Mouse (Mus musculus) liver, embryonic 13.5 days (tissue): ENCODE measurements around the gene Fbxo34. TPM values are rescaled to one million over a fixed set of nuclear protein-coding genes. Genes with fewer than 3 reads are reported as not detected.

Experiments
- ATAC-seq: fragments of 200-750 bp; cut with Nextera tagmentation; 2 replicates; pipeline ENCODE4 v1.8.0; 2017; ENCODE audit warnings: low read depth, mild to moderate bottlenecking, moderate number of reproducible peaks, moderate library complexity
- DNase-seq: peaks from one replicate; pipeline ENCODE4 v3.0.0; 2022
- H3K27ac ChIP-seq: fragments of 300-500 bp; sonication (generic); 2 replicates; pipeline ENCODE4 v1.5.1; 2015; ENCODE audit warnings: moderate library complexity, mild to moderate bottlenecking, inconsistent platforms
- H3K27me3 ChIP-seq: fragments of 300-500 bp; sonication (generic); 2 replicates; pipeline ENCODE4 v1.6.1; 2015; ENCODE audit warnings: mild to moderate bottlenecking, inconsistent platforms
- H3K36me3 ChIP-seq: fragments of 300-500 bp; sonication (generic); 2 replicates; pipeline ENCODE4 v1.6.1; 2015; ENCODE audit warnings: mild to moderate bottlenecking, inconsistent platforms
- H3K4me1 ChIP-seq: fragments of 300-500 bp; sonication (generic); replicated peaks from 2 replicates; pipeline ENCODE4 v1.6.1; 2015; ENCODE audit warnings: inconsistent platforms
- H3K4me2 ChIP-seq: fragments of 300-500 bp; sonication (generic); 2 replicates; pipeline ENCODE4 v1.6.1; 2015; ENCODE audit warnings: inconsistent platforms, mild to moderate bottlenecking, moderate library complexity
- H3K4me3 ChIP-seq: fragments of 300-500 bp; sonication (generic); replicated peaks from 2 replicates; pipeline ENCODE4 v1.5.1; 2015; ENCODE audit warnings: mild to moderate bottlenecking, inconsistent platforms
- H3K9ac ChIP-seq: fragments of 300-500 bp; sonication (generic); 2 replicates; pipeline ENCODE4 v1.6.1; 2015; ENCODE audit warnings: mild to moderate bottlenecking, inconsistent platforms
- H3K9me3 ChIP-seq: fragments of 300-500 bp; sonication (generic); replicated peaks from 2 replicates; pipeline ENCODE4 v1.6.1; 2016; ENCODE audit warnings: inconsistent platforms
- WGBS: fragments of 180-500 bp; shearing (Covaris S2); methylation state at CpG from one replicate; pipeline ENCODE4 v1.1.7; 2015; ENCODE audit not compliant: insufficient replicate concordance; 5-methylcytosine and 5-hydroxymethylcytosine counted together
- polyA plus RNA-seq: library from polyadenylated mRNA; unstranded; fragments of >200 nt; fragmentation: Nextera tagmentation; extraction: Ambion mirVana; gene quantifications from 2 replicates; pipeline ENCODE4 v1.2.1, GENCODE M21; 2015

Fbxo34 gene
- polyA plus RNA-seq, 1 experiment from 2014 or later = 36.3 TPM

- H3K27me3 ChIP-seq = no peaks in the 10 kb centered on the region
- ATAC-seq = no peak
- H3K9ac ChIP-seq = peak overlapping the region; percentile 99
- H3K4me3 ChIP-seq = peak overlapping the region; percentile 97
- 78% methylated on average over 9 of the region's 9 CpGs for WGBS
- DNase-seq = peak; percentile 12
- H3K36me3 ChIP-seq = peaks cover 14% of the 10 kb centered on the region
- no peaks in the 10 kb centered on the region for H3K9me3 ChIP-seq
- peak overlapping the region; percentile 97 for H3K27ac ChIP-seq
- peaks cover 45% of the 10 kb centered on the region for H3K4me1 ChIP-seq
- peak overlapping the region; percentile 78 for H3K4me2 ChIP-seq
Measured at GRCm38 (mm10) chr14:47473891-47474290, 23.7 kb downstream of the Fbxo34 start.

DNA sequence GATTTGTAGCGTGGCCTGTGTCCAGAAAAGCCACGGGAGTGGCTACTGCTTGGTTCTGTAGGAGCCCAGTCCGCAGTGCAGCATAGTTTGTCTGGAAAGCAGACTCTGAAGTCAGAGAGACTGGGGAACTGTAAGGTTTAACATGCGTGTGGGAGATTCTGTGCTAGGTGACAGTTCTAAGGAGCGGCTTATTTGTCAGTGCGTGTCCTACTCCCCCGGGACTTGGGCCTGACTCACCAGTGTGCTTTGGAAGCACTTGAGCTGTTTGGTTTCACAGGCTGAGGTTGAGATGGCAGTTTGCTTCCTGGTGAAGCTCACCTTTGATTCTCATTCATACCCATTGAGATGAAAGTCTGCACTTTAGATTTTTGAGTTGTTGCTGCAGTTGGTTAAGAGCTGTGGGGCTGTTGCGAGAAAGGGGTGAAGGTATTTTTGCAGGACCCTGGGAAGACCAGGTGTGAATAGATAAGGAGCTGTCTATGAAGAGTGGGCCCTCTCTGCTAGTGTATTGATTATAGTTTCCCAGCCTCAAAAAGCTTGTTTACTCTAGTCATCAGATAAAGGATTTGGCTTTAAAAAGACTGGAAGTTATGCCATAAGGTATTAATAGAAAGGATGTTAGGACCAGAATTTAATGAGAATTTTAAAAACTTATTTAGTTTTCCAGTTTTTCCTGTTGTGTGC lies 24.5 kb downstream of the Fbxo34 start:
- WGBS = 67% methylated on average over 8 of the region's 8 CpGs
- DNase-seq = peak; percentile 30
- no peak for ATAC-seq

GRCm38 (mm10) chr14:47476266-47476665 lies 26.0 kb downstream of the Fbxo34 start:
- H3K27me3 ChIP-seq = no peaks in the 10 kb centered on the region
- no peak overlapping the region for H3K9ac ChIP-seq
- no peak overlapping the region for H3K27ac ChIP-seq
- ATAC-seq = no peak
- no peaks in the 10 kb centered on the region for H3K9me3 ChIP-seq
- peaks cover 57% of the 10 kb centered on the region for H3K4me1 ChIP-seq
- peaks cover 19% of the 10 kb centered on the region for H3K36me3 ChIP-seq
- peak overlapping the region; percentile 2; the same call in 1 of the 2 replicates for H3K4me2 ChIP-seq
- 83% methylated on average over 4 of the region's 4 CpGs for WGBS
- no peak for DNase-seq
- 0 out of 2 replicates have a peak overlapping the region, but pooled peaks have one; percentile 1 for H3K4me3 ChIP-seq

More for the DNA sequence above, 24.5 kb downstream of the Fbxo34 start:
- Histone ChIP-seq H3K27ac (peak overlapping the region; percentile 97), H3K4me2 (peak overlapping the region; percentile 78), H3K36me3 (peaks cover 19% of the 10 kb centered on the region), H3K4me3 (peak overlapping the region; percentile 97), H3K9ac (peak overlapping the region; percentile 99), H3K27me3 (no peaks in the 10 kb centered on the region), H3K4me1 (peaks cover 53% of the 10 kb centered on the region), H3K9me3 (no peaks in the 10 kb centered on the region)

DNA sequence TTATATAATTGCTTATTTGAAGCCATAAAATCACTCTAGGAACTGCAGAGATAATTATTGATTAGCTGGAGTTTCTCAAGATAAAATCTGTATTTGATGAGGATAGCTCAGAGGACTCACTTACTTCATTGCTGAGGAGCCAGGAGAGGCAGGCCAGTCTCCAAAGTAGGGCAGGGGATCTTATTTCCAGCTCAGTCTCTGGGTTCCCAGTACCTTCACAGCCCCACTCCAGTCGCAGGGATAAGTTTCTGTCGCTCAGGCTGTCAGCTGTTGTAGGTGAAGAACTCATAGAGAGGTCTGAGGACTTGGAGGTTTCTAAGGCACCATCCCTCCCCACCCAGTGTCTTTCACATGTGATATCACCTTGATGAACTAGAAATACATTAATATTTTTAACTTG lies 27.5 kb downstream of the Fbxo34 start:
- H3K4me1 ChIP-seq = peaks cover 62% of the 10 kb centered on the region
- H3K36me3 ChIP-seq = peaks cover 25% of the 10 kb centered on the region
- H3K27ac ChIP-seq = no peak overlapping the region
- no peak overlapping the region for H3K4me2 ChIP-seq
- H3K4me3 ChIP-seq = no peak overlapping the region
- WGBS = 90% methylated on average over 2 of the region's 2 CpGs
- no peak for DNase-seq
- no peaks in the 10 kb centered on the region for H3K9me3 ChIP-seq
- ATAC-seq = no peak
- H3K27me3 ChIP-seq = no peaks in the 10 kb centered on the region
- no peak overlapping the region for H3K9ac ChIP-seq

GRCm38 (mm10) chr14:47482200-47482599 lies 32.0 kb downstream of the Fbxo34 start:
- peaks cover 20% of the 10 kb centered on the region; the same call in 1 of the 2 replicates for H3K36me3 ChIP-seq
- H3K4me2 ChIP-seq = no peak overlapping the region
- H3K27ac ChIP-seq = no peak overlapping the region
- no peaks in the 10 kb centered on the region for H3K27me3 ChIP-seq
- H3K4me3 ChIP-seq = no peak overlapping the region
- H3K9ac ChIP-seq = no peak overlapping the region
- no peak for ATAC-seq
- DNase-seq = no peak
- peaks cover 58% of the 10 kb centered on the region for H3K4me1 ChIP-seq
- H3K9me3 ChIP-seq = no peaks in the 10 kb centered on the region
- 80% methylated on average over 6 of the region's 6 CpGs for WGBS

DNA sequence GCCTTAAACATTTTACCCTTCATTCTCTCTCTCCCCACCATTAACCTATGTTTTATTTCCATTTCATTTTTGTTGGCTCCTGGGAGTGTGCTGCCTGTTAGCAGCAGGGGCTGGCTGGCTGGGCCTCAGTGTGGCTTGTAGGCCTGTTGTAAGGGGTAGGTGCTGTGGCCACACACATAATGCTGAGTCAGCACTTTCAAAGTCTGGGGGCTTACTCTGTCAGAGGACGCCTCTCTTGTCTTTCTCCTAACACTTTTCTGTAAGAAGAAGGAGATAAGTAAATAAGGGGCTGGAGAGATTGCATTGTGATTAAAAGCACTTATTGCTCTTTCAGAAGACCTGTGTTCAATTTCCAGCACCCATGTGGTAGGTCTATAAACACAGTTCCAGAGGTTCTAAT lies 32.9 kb downstream of the Fbxo34 start:
- Histone ChIP-seq H3K27me3 (no peaks in the 10 kb centered on the region), H3K4me3 (no peak overlapping the region), H3K4me2 (no peak overlapping the region), H3K36me3 (peaks cover 23% of the 10 kb centered on the region; the same call in 1 of the 2 replicates), H3K9ac (peak overlapping the region; percentile 17; the same call in 1 of the 2 replicates), H3K9me3 (no peaks in the 10 kb centered on the region), H3K4me1 (peaks cover 61% of the 10 kb centered on the region), H3K27ac (no peak overlapping the region)
- DNase-seq (no peak), ATAC-seq (no peak)
- 42% methylated on average over 1 of the region's 1 CpGs for WGBS

DNA sequence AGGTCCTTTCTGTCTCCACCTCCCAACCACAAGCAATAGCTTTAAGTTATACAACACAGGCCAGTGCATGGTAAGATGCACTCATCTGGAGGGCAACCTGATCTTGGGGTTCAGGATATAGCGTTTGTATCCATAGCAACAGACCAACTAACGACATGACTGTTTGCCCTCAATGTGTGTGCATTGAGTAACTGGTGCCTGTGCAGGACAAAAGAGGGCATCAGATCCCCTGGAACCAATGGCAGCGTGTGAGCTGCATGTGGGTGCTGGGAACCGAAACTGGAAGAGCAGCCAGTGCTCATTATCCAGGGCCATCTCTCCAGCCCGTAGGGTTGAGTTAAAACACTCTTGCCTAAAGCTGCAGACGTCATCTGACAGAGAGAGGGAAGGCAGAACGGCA lies 38.5 kb downstream of the Fbxo34 start:
- no peaks in the 10 kb centered on the region for H3K9me3 ChIP-seq
- H3K4me1 ChIP-seq = peaks cover 60% of the 10 kb centered on the region
- no peak overlapping the region for H3K4me3 ChIP-seq
- H3K27me3 ChIP-seq = no peaks in the 10 kb centered on the region
- H3K4me2 ChIP-seq = no peak overlapping the region
- DNase-seq = no peak
- WGBS = 79% methylated on average over 7 of the region's 7 CpGs
- peaks cover 15% of the 10 kb centered on the region; the same call in 1 of the 2 replicates for H3K36me3 ChIP-seq
- no peak overlapping the region for H3K27ac ChIP-seq
- no peak for ATAC-seq
- H3K9ac ChIP-seq = no peak overlapping the region

GRCm38 (mm10) chr14:47489310-47490097 lies 39.3 kb downstream of the Fbxo34 start:
- Histone ChIP-seq H3K4me2 (0 out of 2 replicates have a peak overlapping the region, but pooled peaks have one; percentile 4), H3K27ac (0 out of 2 replicates have a peak overlapping the region, but pooled peaks have one; percentile 24)
- no peak for ATAC-seq

GRCm38 (mm10) chr14:47490732-47491131 lies 40.5 kb downstream of the Fbxo34 start:
- H3K4me3 ChIP-seq = no peak overlapping the region
- H3K36me3 ChIP-seq = peaks cover 15% of the 10 kb centered on the region
- H3K9me3 ChIP-seq = no peaks in the 10 kb centered on the region
- no peaks in the 10 kb centered on the region for H3K27me3 ChIP-seq
- no peak overlapping the region for H3K27ac ChIP-seq
- no peak overlapping the region for H3K4me2 ChIP-seq
- no peak overlapping the region for H3K9ac ChIP-seq
- H3K4me1 ChIP-seq = peaks cover 54% of the 10 kb centered on the region
- ATAC-seq (no peak), DNase-seq (no peak)
- WGBS = 78% methylated on average over 2 of the region's 2 CpGs

More at GRCm38 (mm10) chr14:47489310-47490097, 39.3 kb downstream of the Fbxo34 start:
- 57% methylated on average over 10 of the region's 10 CpGs for WGBS
- peaks cover 21% of the 10 kb centered on the region for H3K36me3 ChIP-seq
- H3K9ac ChIP-seq = no peak overlapping the region
- no peak for DNase-seq
- no peak overlapping the region for H3K4me3 ChIP-seq
- no peaks in the 10 kb centered on the region for H3K9me3 ChIP-seq
- no peaks in the 10 kb centered on the region for H3K27me3 ChIP-seq
- peaks cover 55% of the 10 kb centered on the region for H3K4me1 ChIP-seq

GRCm38 (mm10) chr14:47493592-47494361 lies 43.6 kb downstream of the Fbxo34 start:
- peaks cover 50% of the 10 kb centered on the region for H3K4me1 ChIP-seq
- no peaks in the 10 kb centered on the region for H3K27me3 ChIP-seq
- DNase-seq = no peak
- peaks cover 9% of the 10 kb centered on the region for H3K36me3 ChIP-seq
- H3K4me2 ChIP-seq = no peak overlapping the region
- no peak overlapping the region for H3K4me3 ChIP-seq
- ATAC-seq = no peak
- no peaks in the 10 kb centered on the region for H3K9me3 ChIP-seq
- no peak overlapping the region for H3K9ac ChIP-seq
- 79% methylated on average over 2 of the region's 2 CpGs for WGBS
- H3K27ac ChIP-seq = no peak overlapping the region

DNA sequence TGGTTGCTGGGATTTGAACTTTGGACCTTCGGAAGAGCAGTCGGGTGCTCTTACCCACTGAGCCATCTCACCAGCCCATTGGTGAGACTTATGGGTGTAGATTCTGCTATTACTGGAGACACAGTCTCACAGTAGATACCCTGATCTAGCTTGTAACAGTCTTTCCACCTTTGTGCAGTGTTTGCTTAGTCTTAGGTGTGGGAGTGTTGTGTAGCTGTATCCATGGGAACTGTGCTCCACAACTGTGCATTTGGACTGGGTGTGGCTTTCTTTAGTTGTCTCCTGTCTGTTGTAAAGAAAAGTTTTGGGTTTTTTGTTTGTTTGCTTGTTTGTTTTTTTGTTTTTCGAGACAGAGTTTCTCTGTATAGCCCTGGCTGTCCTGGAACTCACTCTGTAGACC lies 45.7 kb downstream of the Fbxo34 start:
- H3K9me3 ChIP-seq = no peaks in the 10 kb centered on the region
- peaks cover 40% of the 10 kb centered on the region for H3K4me1 ChIP-seq
- H3K9ac ChIP-seq = no peak overlapping the region
- peaks cover 14% of the 10 kb centered on the region for H3K36me3 ChIP-seq
- no peaks in the 10 kb centered on the region for H3K27me3 ChIP-seq
- no peak overlapping the region for H3K4me2 ChIP-seq
- 89% methylated on average over 3 of the region's 3 CpGs for WGBS
- H3K27ac ChIP-seq = peak overlapping the region; percentile 9; the same call in 1 of the 2 replicates
- H3K4me3 ChIP-seq = no peak overlapping the region
- DNase-seq (no peak), ATAC-seq (peak; percentile 44; the same call in 1 of the 2 replicates)
